Mouse (Mus musculus) monocyte, adult 59 days (primary cell): ENCODE measurements around the gene Atg7. TPM values are rescaled to one million over a fixed set of nuclear protein-coding genes. Genes with fewer than 3 reads are reported as not detected.

Experiments
- total RNA-seq, 2 experiments: library from RNA; stranded (reverse); gene quantifications; one replicate each; pipeline ENCODE4 v1.2.4; 2023

Gene Atg7
- total RNA-seq, result 10 to 100 TPM; 83.8 to 87.5 TPM

GRCm38 (mm10) chr6:114642601-114643528, at the start of gene Atg7:
Atg7 (plus strand) TSS chr6:114643097.

Other genes starting within 250 kb of the Atg7 start
- gene Hrh1, start 245.2 kb upstream of the Atg7 start, total RNA-seq, result 1 to 10 TPM; 3.1 to 7.4 TPM